Mouse (Mus musculus) MEL (cell line): ENCODE measurements around the gene Rccd1.

Experiments used
- CHD2 ChIP-seq: IDR thresholded peaks from 2 replicates; pipeline ENCODE4 v1.6.1; 2011; ENCODE audit warnings: low read length, improper control_type of control experiment
- CTCF ChIP-seq, 3 experiments: IDR thresholded peaks in 2 of 3; conservative IDR thresholded peaks in 1 of 3; 2 replicates each; pipeline ENCODE4 v1.5.1; 2011 to 2012; ENCODE audit warnings: low read length in 3 of 3, low read depth in 2 of 3, mild to moderate bottlenecking in 2 of 3, improper control_type of control experiment in 1 of 3, inconsistent platforms in 1 of 3, mixed read lengths in 1 of 3, moderate library complexity in 1 of 3; ENCODE audit not compliant: control insufficient read depth in 1 of 3, insufficient read depth in 1 of 3, poor library complexity in 1 of 3, severe bottlenecking in 1 of 3
- EP300 ChIP-seq, 2 experiments: IDR thresholded peaks; 2 replicates each; pipeline ENCODE4 v1.6.1; 2011; ENCODE audit warnings: improper control_type of control experiment in 2 of 2, low read length in 2 of 2, low read depth in 1 of 2, mild to moderate bottlenecking in 1 of 2
- ETS1 ChIP-seq: IDR thresholded peaks from 2 replicates; pipeline ENCODE4 v1.6.1; 2012; ENCODE audit warnings: low read depth, mild to moderate bottlenecking, inconsistent platforms, low read length, improper control_type of control experiment, moderate library complexity
- GATA1 ChIP-seq: IDR thresholded peaks from 2 replicates; pipeline ENCODE4 v1.6.1; 2011; ENCODE audit warnings: low read depth, low read length, improper control_type of control experiment
- HCFC1 ChIP-seq: IDR thresholded peaks from 2 replicates; pipeline ENCODE4 v1.6.1; 2012; ENCODE audit warnings: low read depth, mild to moderate bottlenecking, inconsistent platforms, low read length, improper control_type of control experiment, moderate library complexity
- MAZ ChIP-seq: IDR thresholded peaks from 2 replicates; pipeline ENCODE4 v1.6.1; 2012; ENCODE audit warnings: low read depth, mild to moderate bottlenecking, inconsistent platforms, low read length, improper control_type of control experiment
- MEF2A ChIP-seq: IDR thresholded peaks from 2 replicates; pipeline ENCODE4 v1.6.1; 2014; ENCODE audit warnings: low read depth, mild to moderate bottlenecking, inconsistent platforms, low read length, improper control_type of control experiment; ENCODE audit not compliant: poor library complexity, insufficient replicate concordance, severe bottlenecking; ENCODE audit errors: extremely low read depth
- RCOR1 ChIP-seq: IDR thresholded peaks from 2 replicates; pipeline ENCODE4 v1.6.1; 2012; ENCODE audit warnings: low read depth, mild to moderate bottlenecking, inconsistent platforms, low read length, improper control_type of control experiment
- TBP ChIP-seq: IDR thresholded peaks from 2 replicates; pipeline ENCODE4 v1.8.0; 2011; ENCODE audit warnings: low read depth, low read length, improper control_type of control experiment
- TCF12 ChIP-seq: IDR thresholded peaks from 2 replicates; pipeline ENCODE4 v1.6.1; 2014; ENCODE audit warnings: low read depth, mild to moderate bottlenecking, inconsistent platforms, low read length, improper control_type of control experiment, moderate library complexity
- UBTF ChIP-seq: IDR thresholded peaks from 2 replicates; pipeline ENCODE4 v1.6.1; 2012; ENCODE audit warnings: low read depth, mild to moderate bottlenecking, inconsistent platforms, low read length, improper control_type of control experiment, moderate library complexity, borderline replicate concordance; ENCODE audit not compliant: insufficient read depth
- USF2 ChIP-seq, 2 experiments: IDR thresholded peaks; 2 replicates each; pipeline ENCODE4 v1.6.1; 2011 to 2012; ENCODE audit warnings: improper control_type of control experiment in 2 of 2, low read length in 2 of 2, borderline replicate concordance in 1 of 2, inconsistent platforms in 1 of 2, low read depth in 1 of 2, mild to moderate bottlenecking in 1 of 2; ENCODE audit not compliant: insufficient read depth in 1 of 2
- ZNF384 ChIP-seq: IDR thresholded peaks from 2 replicates; pipeline ENCODE4 v1.6.1; 2012; ENCODE audit warnings: low read depth, mild to moderate bottlenecking, inconsistent platforms, low read length, improper control_type of control experiment

DNA sequence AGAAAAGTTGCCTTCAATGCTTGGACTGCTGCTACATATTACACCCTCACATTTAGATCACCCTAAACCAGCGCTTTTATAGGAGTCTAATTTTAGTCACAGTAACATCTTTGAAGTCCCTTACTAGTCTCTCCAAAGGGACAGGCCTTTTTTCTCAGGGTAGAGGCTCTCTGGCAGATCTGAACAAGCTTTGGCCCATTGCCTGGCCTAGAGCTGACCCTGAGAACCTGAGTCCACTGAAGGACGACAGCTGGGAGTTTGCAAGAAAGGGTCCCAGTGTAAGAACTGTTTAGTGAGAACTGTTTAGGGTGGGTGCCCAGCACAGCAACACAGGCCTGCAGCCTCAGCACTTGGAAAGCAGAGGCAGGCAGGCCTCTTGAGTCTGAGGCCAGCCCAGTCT, 41.5 kb upstream of the Rccd1 start:
- TF ChIP-seq CTCF (IDR thresholded peaks at IDR 0.05 in 2 of 3, conservative IDR thresholded peaks at IDR 0.05 in 1 of 3; ENCODE audit: control insufficient read depth in 1 of 3, insufficient read depth in 1 of 3, low read depth in 2 of 3, low read length in 3 of 3, poor library complexity in 1 of 3, severe bottlenecking in 1 of 3) (no peak), ETS1 (no peak), TBP (no peak), MAZ (no peak), ZNF384 (no peak), RCOR1 (no peak), EP300 (IDR thresholded peaks at IDR 0.05; ENCODE audit: low read depth in 1 of 2, low read length in 2 of 2) (no peak), UBTF (no peak), MEF2A (no peak), USF2 (IDR thresholded peaks at IDR 0.05; ENCODE audit: borderline replicate concordance in 1 of 2, insufficient read depth in 1 of 2, low read depth in 1 of 2, low read length in 2 of 2) (no peak), GATA1 (no peak), CHD2 (no peak), HCFC1 (no peak), TCF12 (no peak)
